Comparison of ENCODE assay signal across 34 mouse cellular contexts in genomic region chr7:43167811-43168210, GRCm38 (mm10). TPM values are rescaled to one million over a fixed set of nuclear protein-coding genes. Genes with fewer than 3 reads are reported as not detected.
"Had no signal": no experiment of that assay in that cellular context is flagged by ENCODE, and none has a peak within 500 bp of the region (broad histone marks: within the 10 kb centered on the region; RNA-seq: fewer than 3 reads in every experiment).

No protein-coding gene starts in this region.

RNA-seq across cellular contexts. Expression of gene Zfp936, which starts 53.8 kb away (rescaled TPM):
- total RNA-seq: gastrocnemius, adult 2 months; gastrocnemius, postnatal 10 days; gastrocnemius, postnatal 25 days; gastrocnemius, postnatal 4 days; granulocyte monocyte progenitor cell, adult 5-6 weeks; heart, adult 18-20 months; heart, adult 8-10 months; heart, postnatal 10 days; heart, postnatal 25 days; heart, postnatal 4 days; layer of hippocampus, adult 2 months; layer of hippocampus, postnatal 10 days; layer of hippocampus, postnatal 25 days; left cerebral cortex, adult 2 months; left cerebral cortex, postnatal 14 days; left cerebral cortex, postnatal 36 days had no signal
- polyA plus RNA-seq: heart, embryonic 10.5 days; heart, embryonic 12.5 days; heart, embryonic 14.5 days; heart, embryonic 16.5 days; hindbrain, embryonic 10.5 days; hindbrain, embryonic 12.5 days; hindbrain, embryonic 14.5 days; hindbrain, embryonic 16.5 days; intestine, embryonic 15.5 days; intestine, postnatal 0 days; kidney, embryonic 14.5 days; kidney, embryonic 16.5 days; limb, embryonic 10.5 days; limb, embryonic 12.5 days; limb, embryonic 14.5 days; liver, embryonic 12.5 days; liver, embryonic 14.5 days; liver, embryonic 16.5 days had no signal
